Mouse (Mus musculus) kidney, adult 9 months (tissue): ENCODE data around the gene Selenon.
A peak's percentile ranks its signal among the peaks of the same experiment; 100 is the strongest.

ENCODE experiments used
- DNase-seq: peaks from one replicate; pipeline ENCODE4 v3.0.0; 2022

Selenon gene

GRCm38 (mm10) chr4:134577281-134577680 is 25.3 kb upstream of the Selenon start:
- DNase-seq, result no peak

- DNase-seq, result no peak
These were observed 23.5 kb upstream of the Selenon start for GRCm38 (mm10) chr4:134575486-134575885.

GRCm38 (mm10) chr4:134572449-134573300 is 20.7 kb upstream of the Selenon start:
- DNase-seq, result no peak

GRCm38 (mm10) chr4:134570704-134571451 is 18.9 kb upstream of the Selenon start:
- DNase-seq, result no peak

- no peak for DNase-seq
These were observed 17.9 kb upstream of the Selenon start for GRCm38 (mm10) chr4:134569831-134570230.

- no peak for DNase-seq
These were observed 17.2 kb upstream of the Selenon start for GRCm38 (mm10) chr4:134569205-134569604.

- no peak for DNase-seq
These were observed 15.6 kb upstream of the Selenon start for GRCm38 (mm10) chr4:134567377-134568226.

- DNase-seq, result no peak
These were observed 12.1 kb upstream of the Selenon start for GRCm38 (mm10) chr4:134564093-134564492.

GRCm38 (mm10) chr4:134563624-134564023 is 11.7 kb upstream of the Selenon start:
- DNase-seq, result no peak

GRCm38 (mm10) chr4:134562014-134562413 is 10.0 kb upstream of the Selenon start:
- no peak for DNase-seq

- DNase-seq, result no peak
These were observed 8.7 kb upstream of the Selenon start for GRCm38 (mm10) chr4:134560699-134561098.

- no peak for DNase-seq
These were observed 7.2 kb upstream of the Selenon start for GRCm38 (mm10) chr4:134559154-134559553.

GRCm38 (mm10) chr4:134558570-134559113 is 6.7 kb upstream of the Selenon start:
- DNase-seq, result no peak

- no peak for DNase-seq
These were observed 5.8 kb upstream of the Selenon start for GRCm38 (mm10) chr4:134557626-134558249.

GRCm38 (mm10) chr4:134555956-134556580 is 4.1 kb upstream of the Selenon start:
- DNase-seq, result no peak

- DNase-seq, result no peak
These were observed 1.7 kb upstream of the Selenon start for GRCm38 (mm10) chr4:134553631-134554030.

GRCm38 (mm10) chr4:134549899-134550298 is 2.1 kb downstream of the Selenon start:
- no peak for DNase-seq

GRCm38 (mm10) chr4:134548169-134548938 is 3.6 kb downstream of the Selenon start:
- no peak for DNase-seq

- no peak for DNase-seq
These were observed 4.9 kb downstream of the Selenon start for GRCm38 (mm10) chr4:134546814-134547705.

- peak; percentile 94 for DNase-seq
These were observed 8.7 kb downstream of the Selenon start for GRCm38 (mm10) chr4:134543261-134543660.
